Mouse (Mus musculus): ENCODE results near the gene Terb1. TPM values are rescaled to one million over a fixed set of nuclear protein-coding genes. Genes with fewer than 3 reads are reported as not detected.

Terb1 gene
- polyA plus RNA-seq, 2 experiments = 0.29 to 0.44 TPM

GRCm38 (mm10) chr8:104430230-104430629, 79.5 kb downstream of the Terb1 start:
- DNase-seq (ENCODE audit: low spot score) (no peak), ATAC-seq (ENCODE audit: low FRiP score, low read depth) (no peak)
- no peaks in the 10 kb centered on the region for H3K4me1 ChIP-seq (ENCODE audit: control insufficient read depth, insufficient read depth, low read length)
- H3K4me3 ChIP-seq (replicated peaks; ENCODE audit: low read length) = no peak overlapping the region
- WGBS = 88% methylated on average over 7 of the region's 7 CpGs
- no peaks in the 10 kb centered on the region for H3K27me3 ChIP-seq (ENCODE audit: control insufficient read depth, insufficient read depth, low read length)
- no peak overlapping the region for H3K4me2 ChIP-seq (replicated peaks; ENCODE audit: low read depth, low read length, severe bottlenecking)
- H3K9me3 ChIP-seq (ENCODE audit: control insufficient read depth, low read length) = no peaks in the 10 kb centered on the region
- H3K36me3 ChIP-seq (ENCODE audit: control insufficient read depth, insufficient read depth, low read length) = peaks cover 96% of the 10 kb centered on the region
- no peak overlapping the region for H3K27ac ChIP-seq (replicated peaks; ENCODE audit: low read depth, low read length)
- no peak overlapping the region for H3K9ac ChIP-seq (ENCODE audit: low read depth, low read length, severe bottlenecking)
- TF ChIP-seq POLR2A (IDR thresholded peaks at IDR 0.05; ENCODE audit: borderline replicate concordance, extremely low read depth, insufficient read depth, insufficient read length) = no peak

GRCm38 (mm10) chr8:104427703-104428102, 82.0 kb downstream of the Terb1 start:
- WGBS = 91% methylated on average over 13 of the region's 13 CpGs
- H3K4me1 ChIP-seq (ENCODE audit: control insufficient read depth, insufficient read depth, low read length) = no peaks in the 10 kb centered on the region
- H3K27me3 ChIP-seq (ENCODE audit: control insufficient read depth, insufficient read depth, low read length) = no peaks in the 10 kb centered on the region
- DNase-seq (ENCODE audit: low spot score) = no peak
- no peak overlapping the region for H3K4me2 ChIP-seq (replicated peaks; ENCODE audit: low read depth, low read length, severe bottlenecking)
- TF ChIP-seq POLR2A (IDR thresholded peaks at IDR 0.05; ENCODE audit: borderline replicate concordance, extremely low read depth, insufficient read depth, insufficient read length) = no peak
- H3K36me3 ChIP-seq (ENCODE audit: control insufficient read depth, insufficient read depth, low read length) = peaks cover 98% of the 10 kb centered on the region
- no peak overlapping the region for H3K27ac ChIP-seq (replicated peaks; ENCODE audit: low read depth, low read length)
- H3K9me3 ChIP-seq (ENCODE audit: control insufficient read depth, low read length) = no peaks in the 10 kb centered on the region
- H3K9ac ChIP-seq (ENCODE audit: low read depth, low read length, severe bottlenecking) = no peak overlapping the region
- ATAC-seq (ENCODE audit: low FRiP score, low read depth) = no peak
- H3K4me3 ChIP-seq (replicated peaks; ENCODE audit: low read length) = no peak overlapping the region

GRCm38 (mm10) chr8:104422313-104422712, 87.4 kb downstream of the Terb1 start:
- no peak for ATAC-seq (ENCODE audit: low FRiP score, low read depth)
- Histone ChIP-seq H3K9ac (ENCODE audit: low read depth, low read length, severe bottlenecking) (no peak overlapping the region), H3K36me3 (ENCODE audit: control insufficient read depth, insufficient read depth, low read length) (peaks cover 96% of the 10 kb centered on the region), H3K4me2 (replicated peaks; ENCODE audit: low read depth, low read length, severe bottlenecking) (no peak overlapping the region), H3K4me3 (replicated peaks; ENCODE audit: low read length) (no peak overlapping the region), H3K27ac (replicated peaks; ENCODE audit: low read depth, low read length) (no peak overlapping the region), H3K4me1 (ENCODE audit: control insufficient read depth, insufficient read depth, low read length) (no peaks in the 10 kb centered on the region), H3K9me3 (ENCODE audit: control insufficient read depth, low read length) (no peaks in the 10 kb centered on the region), H3K27me3 (ENCODE audit: control insufficient read depth, insufficient read depth, low read length) (no peaks in the 10 kb centered on the region)
- WGBS = 94% methylated on average over 6 of the region's 6 CpGs
- no peak for TF ChIP-seq POLR2A (IDR thresholded peaks at IDR 0.05; ENCODE audit: borderline replicate concordance, extremely low read depth, insufficient read depth, insufficient read length)
- no peak for DNase-seq (ENCODE audit: low spot score)

- ATAC-seq (ENCODE audit: low FRiP score, low read depth) (no peak), DNase-seq (ENCODE audit: low spot score) (no peak)
- no peak for TF ChIP-seq POLR2A (IDR thresholded peaks at IDR 0.05; ENCODE audit: borderline replicate concordance, extremely low read depth, insufficient read depth, insufficient read length)
- H3K4me2 ChIP-seq (replicated peaks; ENCODE audit: low read depth, low read length, severe bottlenecking) = no peak overlapping the region
- H3K27ac ChIP-seq (replicated peaks; ENCODE audit: low read depth, low read length) = no peak overlapping the region
- no peak overlapping the region for H3K4me3 ChIP-seq (replicated peaks; ENCODE audit: low read length)
- WGBS = 60% methylated on average over 6 of the region's 6 CpGs
- peaks cover 39% of the 10 kb centered on the region for H3K36me3 ChIP-seq (ENCODE audit: control insufficient read depth, insufficient read depth, low read length)
- H3K4me1 ChIP-seq (ENCODE audit: control insufficient read depth, insufficient read depth, low read length) = no peaks in the 10 kb centered on the region
- no peaks in the 10 kb centered on the region for H3K9me3 ChIP-seq (ENCODE audit: control insufficient read depth, low read length)
- no peak overlapping the region for H3K9ac ChIP-seq (ENCODE audit: low read depth, low read length, severe bottlenecking)
- no peaks in the 10 kb centered on the region for H3K27me3 ChIP-seq (ENCODE audit: control insufficient read depth, insufficient read depth, low read length)
Observed at GRCm38 (mm10) chr8:104416022-104416421, 93.7 kb downstream of the Terb1 start.

GRCm38 (mm10) chr8:104414204-104414603, 95.5 kb downstream of the Terb1 start:
- 55% methylated on average over 3 of the region's 3 CpGs for WGBS
- ATAC-seq (ENCODE audit: low FRiP score, low read depth) = no peak; the same call in 1 of the 2 replicates
- H3K9me3 ChIP-seq (ENCODE audit: control insufficient read depth, low read length) = no peaks in the 10 kb centered on the region
- no peak for DNase-seq (ENCODE audit: low spot score)
- H3K4me3 ChIP-seq (replicated peaks; ENCODE audit: low read length) = no peak overlapping the region
- no peak overlapping the region for H3K9ac ChIP-seq (ENCODE audit: low read depth, low read length, severe bottlenecking)
- H3K4me2 ChIP-seq (replicated peaks; ENCODE audit: low read depth, low read length, severe bottlenecking) = no peak overlapping the region
- no peak for TF ChIP-seq POLR2A (IDR thresholded peaks at IDR 0.05; ENCODE audit: borderline replicate concordance, extremely low read depth, insufficient read depth, insufficient read length)
- no peaks in the 10 kb centered on the region for H3K4me1 ChIP-seq (ENCODE audit: control insufficient read depth, insufficient read depth, low read length)
- no peak overlapping the region for H3K27ac ChIP-seq (replicated peaks; ENCODE audit: low read depth, low read length)
- H3K36me3 ChIP-seq (ENCODE audit: control insufficient read depth, insufficient read depth, low read length) = peaks cover 21% of the 10 kb centered on the region
- H3K27me3 ChIP-seq (ENCODE audit: control insufficient read depth, insufficient read depth, low read length) = no peaks in the 10 kb centered on the region

- no peaks in the 10 kb centered on the region for H3K27me3 ChIP-seq (ENCODE audit: control insufficient read depth, insufficient read depth, low read length)
- TF ChIP-seq POLR2A (IDR thresholded peaks at IDR 0.05; ENCODE audit: borderline replicate concordance, extremely low read depth, insufficient read depth, insufficient read length) = no peak
- H3K9ac ChIP-seq (ENCODE audit: low read depth, low read length, severe bottlenecking) = no peak overlapping the region
- WGBS = 82% methylated on average over 4 of the region's 4 CpGs
- no peak overlapping the region for H3K4me2 ChIP-seq (replicated peaks; ENCODE audit: low read depth, low read length, severe bottlenecking)
- no peak overlapping the region for H3K4me3 ChIP-seq (replicated peaks; ENCODE audit: low read length)
- no peaks in the 10 kb centered on the region for H3K4me1 ChIP-seq (ENCODE audit: control insufficient read depth, insufficient read depth, low read length)
- no peaks in the 10 kb centered on the region for H3K9me3 ChIP-seq (ENCODE audit: control insufficient read depth, low read length)
- peaks cover 17% of the 10 kb centered on the region for H3K36me3 ChIP-seq (ENCODE audit: control insufficient read depth, insufficient read depth, low read length)
- no peak overlapping the region for H3K27ac ChIP-seq (replicated peaks; ENCODE audit: low read depth, low read length)
- ATAC-seq (ENCODE audit: low FRiP score, low read depth) (0 out of 2 replicates have a peak, but pooled peaks have one; percentile 21), DNase-seq (ENCODE audit: low spot score) (no peak)
Observed at GRCm38 (mm10) chr8:104413770-104414169, 95.9 kb downstream of the Terb1 start.

Data from limb, embryonic 14.5 days (tissue).